Mouse (Mus musculus) CD4-positive helper T cell, adult 2 months (primary cell): Measurements from ENCODE around the gene Gm3371.
"Not testable (repeated sequence)": the region's sequence is repeated elsewhere in the genome, so short reads cannot be mapped to it uniquely, and the experiment has no call there.

Experiments used
- DNase-seq: peaks from one replicate; pipeline ENCODE4 v3.0.0-alpha.2; 2012; ENCODE audit warnings: low read depth, missing footprints, low spot score

Gm3371 gene

DNA sequence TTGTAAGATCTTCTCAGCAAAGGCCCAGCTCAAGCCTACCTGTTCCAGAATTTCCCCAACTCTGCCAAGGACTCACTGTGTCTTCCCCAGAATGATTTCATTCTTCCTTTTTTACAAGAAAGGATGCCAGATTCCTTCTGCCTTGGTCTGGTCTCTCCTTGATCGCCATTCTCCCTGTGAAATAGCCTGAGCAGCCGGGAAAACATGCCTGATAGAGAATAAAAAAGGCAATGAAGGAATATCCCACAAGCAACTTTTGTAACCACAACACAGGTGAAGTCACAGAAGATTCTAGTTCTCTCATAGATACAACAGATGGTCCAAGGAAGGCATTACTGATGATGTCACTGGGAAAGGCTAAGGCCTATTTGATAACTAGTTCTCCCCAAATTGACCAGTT lies at the start of gene Gm3371:
TSS of gene Gm3371 (minus strand) at position 101 of the 400 bp plus-strand sequence.
- DNase-seq: not testable (repeated sequence)

DNA sequence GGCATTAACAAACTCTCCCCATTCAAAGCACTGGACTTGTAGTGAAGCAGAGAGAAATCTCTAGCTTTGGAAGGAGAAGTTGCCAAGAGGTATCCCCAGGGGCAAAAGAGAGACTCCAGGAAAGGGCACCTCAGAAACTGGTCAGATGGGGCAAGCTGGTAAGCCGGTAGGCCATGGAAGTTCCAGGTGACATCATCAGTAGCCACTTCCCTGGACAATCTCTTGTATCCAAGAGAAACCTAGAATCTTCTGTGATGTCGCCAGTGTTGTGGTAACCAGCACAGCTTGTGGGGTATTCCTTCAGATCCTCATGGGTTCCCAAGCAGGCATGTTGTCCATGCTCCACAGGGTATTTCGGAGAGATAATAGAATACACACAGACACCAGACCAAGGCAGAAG lies 22.8 kb upstream of the Gm3371 start, which contains the start of gene Gm8232:
TSS of gene Gm8232 (plus strand) at position 301 of the 400 bp plus-strand sequence.
- DNase-seq: not testable (repeated sequence)

- not testable (repeated sequence) for DNase-seq
Observed at GRCm38 (mm10) chr14:44384233-44384632, 26.3 kb downstream of the Gm3371 start.

DNA sequence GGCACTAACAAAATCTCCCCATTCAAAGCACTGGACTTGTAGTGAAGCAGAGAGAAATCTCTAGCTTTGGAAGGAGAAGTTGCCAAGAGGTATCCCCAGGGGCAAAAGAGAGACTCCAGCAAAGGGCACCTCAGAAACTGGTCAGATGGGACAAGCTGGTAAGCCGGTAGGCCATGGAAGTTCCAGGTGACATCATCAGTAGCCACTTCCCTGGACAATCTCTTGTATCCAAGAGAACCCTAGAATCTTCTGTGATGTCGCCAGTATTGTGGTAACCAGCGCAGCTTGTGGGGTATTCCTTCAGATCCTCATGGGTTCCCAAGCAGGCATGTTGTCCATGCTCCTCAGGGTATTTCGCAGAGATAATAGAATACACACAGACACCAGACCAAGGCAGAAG lies 45.4 kb downstream of the Gm3371 start, which contains the start of gene Gm8229:
TSS of gene Gm8229 (plus strand) at position 301 of the 400 bp plus-strand sequence.
- not testable (repeated sequence) for DNase-seq

- not testable (repeated sequence) for DNase-seq
Observed at GRCm38 (mm10) chr14:44362301-44362700, 48.2 kb downstream of the Gm3371 start.

DNA sequence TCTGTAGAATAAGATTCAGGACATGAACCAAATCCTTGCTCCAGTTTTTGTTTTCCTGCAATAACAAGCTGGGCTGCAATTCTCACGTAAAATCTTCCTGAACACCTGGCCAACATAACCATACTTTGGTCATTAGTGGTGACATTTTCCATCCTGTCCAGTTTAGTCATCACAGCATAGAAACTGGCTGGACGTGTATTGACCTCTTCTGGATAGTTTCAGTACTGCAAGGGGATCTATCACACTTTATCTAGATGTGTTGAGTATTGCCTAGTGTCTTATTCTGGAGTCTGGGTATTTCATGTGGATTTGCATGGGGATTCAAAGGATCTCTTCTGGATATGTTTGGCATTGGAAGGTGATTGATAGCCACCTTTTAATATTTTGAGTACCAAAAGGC lies 49.1 kb downstream of the Gm3371 start:
- DNase-seq: not testable (repeated sequence)
